18 mouse cellular contexts compared by ENCODE assay signal in genomic region chr9:27189306-27189705, GRCm38 (mm10). TPM values are rescaled to one million over a fixed set of nuclear protein-coding genes. Genes with fewer than 3 reads are reported as not detected.
DNase-seq lines count a peak whose midpoint lies in the region; ATAC-seq lines count a peak whose summit lies in the region.
"Had no signal": no experiment of that assay in that cellular context is flagged by ENCODE, and none has a peak within 500 bp of the region (broad histone marks: within the 10 kb centered on the region; RNA-seq: fewer than 3 reads in every experiment).

No protein-coding gene starts in this region.

- no peak overlapping the region for H3K4me2 ChIP-seq in hindbrain, embryonic 11.5 days (replicated peaks; ENCODE audit: low read depth, low read length)
- H3K4me2 ChIP-seq: forebrain, embryonic 13.5 days; hindbrain, embryonic 15.5 days; limb, embryonic 13.5 days; neural tube, embryonic 13.5 days; stomach, embryonic 15.5 days had no signal

- no peaks in the 10 kb centered on the region for H3K27me3 ChIP-seq in hindbrain, embryonic 11.5 days (ENCODE audit: control insufficient read depth, insufficient read depth, low read length)
- H3K27me3 ChIP-seq: forebrain, embryonic 13.5 days; hindbrain, embryonic 15.5 days; limb, embryonic 13.5 days; neural tube, embryonic 13.5 days; stomach, embryonic 15.5 days had no signal

- H3K9ac ChIP-seq in hindbrain, embryonic 11.5 days (ENCODE audit: low read depth, low read length) = no peak overlapping the region
- H3K9ac ChIP-seq: hindbrain, embryonic 15.5 days; limb, embryonic 13.5 days; neural tube, embryonic 13.5 days; stomach, embryonic 15.5 days had no signal

- intact Hi-C loops in heart, postnatal 36 days (cut with DNase I) = no loop called here

- peak; percentile 34 for DNase-seq in adrenal gland, postnatal 14 days
- DNase-seq in adrenal gland, adult 8-10 months = no peak
- peak; percentile 86 for DNase-seq in heart, adult 11 months
- no peak for DNase-seq in heart, postnatal 36 days
- peak; percentile 58 for DNase-seq in testis, postnatal 10 days (ENCODE audit: low spot score)
- no peak for DNase-seq in testis, postnatal 14 days (ENCODE audit: low spot score)
- DNase-seq in hindbrain, embryonic 11.5 days (ENCODE audit: low spot score) = no peak
- DNase-seq: heart, adult 2 months; kidney, adult 11 months; lung, postnatal 14 days had no signal

- H3K4me1 ChIP-seq in hindbrain, embryonic 11.5 days (replicated peaks; ENCODE audit: control insufficient read depth, insufficient read depth, low read length) = peaks cover 7% of the 10 kb centered on the region

- no peaks in the 10 kb centered on the region for H3K36me3 ChIP-seq in hindbrain, embryonic 11.5 days (ENCODE audit: control insufficient read depth, insufficient read depth, low read length)
- H3K36me3 ChIP-seq: hindbrain, embryonic 15.5 days; limb, embryonic 13.5 days; neural tube, embryonic 13.5 days; stomach, embryonic 15.5 days had no signal

- no peaks in the 10 kb centered on the region for H3K9me3 ChIP-seq in hindbrain, embryonic 11.5 days (ENCODE audit: control insufficient read depth, low read length)
- H3K9me3 ChIP-seq: forebrain, embryonic 13.5 days; hindbrain, embryonic 15.5 days; limb, embryonic 13.5 days; megakaryocyte, embryonic 14.5 days; neural tube, embryonic 13.5 days; stomach, embryonic 15.5 days had no signal

- 75% methylated on average over 2 of the region's 2 CpGs for WGBS in hindbrain, embryonic 11.5 days

- no peak overlapping the region for H3K4me3 ChIP-seq in hindbrain, embryonic 11.5 days (ENCODE audit: low read depth, low read length)
- H3K4me3 ChIP-seq: forebrain, embryonic 13.5 days; heart, adult 2 months; hindbrain, embryonic 15.5 days; limb, embryonic 13.5 days; megakaryocyte, embryonic 14.5 days; neural tube, embryonic 13.5 days; stomach, embryonic 15.5 days had no signal

- no peak overlapping the region for H3K27ac ChIP-seq in hindbrain, embryonic 11.5 days (ENCODE audit: low read depth, low read length)
- H3K27ac ChIP-seq: forebrain, embryonic 13.5 days; heart, adult 2 months; hindbrain, embryonic 15.5 days; kidney, postnatal 0 days; limb, embryonic 13.5 days; neural tube, embryonic 13.5 days; stomach, embryonic 15.5 days had no signal

- no peak for ATAC-seq in frontal cortex, adult (ENCODE audit: low TSS enrichment)
- ATAC-seq in hindbrain, embryonic 11.5 days (ENCODE audit: low FRiP score) = no peak
- ATAC-seq: forebrain, embryonic 13.5 days had no signal

RNA-seq across cellular contexts. Expression of gene Jam3, which starts 34.1 kb away (rescaled TPM):
- total RNA-seq in adrenal gland, postnatal 14 days (2021) = 30.9 and 38.4 TPM in 2 replicates
- total RNA-seq in adrenal gland, adult 8-10 months (2022) = 10 to 100 TPM; 40.4 to 55.7 (median 47.1) TPM
- total RNA-seq in heart, postnatal 36 days (2021) = 10 to 100 TPM; 14.3 to 18.3 TPM
- polyA plus RNA-seq in hindbrain, embryonic 11.5 days (2014; fragmentation: Nextera tagmentation; extraction: Ambion mirVana) = 151 and 163 TPM in 2 replicates

Comparison
In these comparisons a context has a peak if more than half of its experiments do, and no peak if none do; other contexts are left out.
1. DNase-seq: peak in adrenal gland, postnatal 14 days (single experiment), heart, adult 11 months (single experiment) and testis, postnatal 10 days (single experiment); none in adrenal gland, adult 8-10 months (single experiment), heart, postnatal 36 days (0 of 2), testis, postnatal 14 days (single experiment) and hindbrain, embryonic 11.5 days (single experiment).